ENCODE assay signal across 8 mouse cellular contexts in the genomic region with DNA sequence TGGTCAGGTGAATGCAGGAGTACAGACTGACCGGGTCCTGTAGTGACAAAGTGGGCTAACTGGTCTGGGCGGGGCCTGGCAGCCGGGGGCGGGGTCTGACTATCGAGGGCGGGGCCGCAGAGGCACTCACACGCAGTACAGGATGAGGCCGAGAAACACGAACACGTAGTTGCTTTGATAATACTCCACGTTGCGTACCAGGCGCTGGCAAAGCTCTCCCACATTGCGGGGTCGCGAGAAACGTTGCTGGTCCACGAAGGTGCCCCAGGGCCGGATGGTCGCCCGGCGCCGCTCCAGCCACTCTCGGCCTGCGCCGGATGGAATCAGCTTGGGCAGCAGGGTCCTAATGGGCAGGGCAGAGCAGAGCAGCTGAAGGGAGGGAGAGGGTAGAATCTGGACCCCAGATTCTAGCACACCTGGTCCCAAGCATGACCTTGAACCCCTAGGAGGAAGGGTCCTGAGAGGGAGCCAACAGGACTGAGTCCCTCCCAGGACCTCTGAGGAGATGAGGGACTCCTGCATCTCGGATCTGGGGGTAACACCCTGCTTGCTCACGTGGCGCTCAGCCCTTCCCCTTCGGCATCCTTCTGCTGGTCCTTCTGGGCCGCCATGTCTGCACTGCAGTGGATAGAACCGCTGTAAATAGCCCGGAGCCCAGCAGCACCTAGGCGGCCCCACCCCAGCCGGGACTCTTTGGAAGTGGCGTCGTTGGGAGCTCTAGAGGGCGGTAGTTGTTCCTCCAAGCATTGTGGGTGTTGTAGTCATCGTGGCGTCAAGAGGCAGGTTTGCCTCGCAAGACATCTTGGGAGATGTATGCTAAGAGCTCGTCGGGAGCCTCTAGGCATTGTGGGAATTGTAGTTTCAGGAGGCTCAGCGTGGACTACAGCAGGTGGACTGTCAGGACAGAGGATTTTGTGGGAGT. TPM values are rescaled to one million over a fixed set of nuclear protein-coding genes. Genes with fewer than 3 reads are reported as not detected.
DNase-seq lines count a peak whose midpoint lies in the region; ATAC-seq lines count a peak whose summit lies in the region.

Gene Rabac1 (minus strand): TSS at position 783 of the 922 bp plus-strand sequence.

- H3K4me2 ChIP-seq in heart, embryonic 13.5 days, result peak within 1 kb of the TSS; percentile 71
- H3K4me2 ChIP-seq in liver, embryonic 12.5 days, result peak within 1 kb of the TSS; percentile 99
- peak within 1 kb of the TSS; percentile 91 for H3K4me2 ChIP-seq in stomach, embryonic 15.5 days

- peak within 1 kb of the TSS; percentile 82 for H3K4me3 ChIP-seq in brown adipose tissue, adult 24 weeks (ENCODE audit: insufficient read depth, low read depth, low read length)
- H3K4me3 ChIP-seq in heart, embryonic 13.5 days, result peak within 1 kb of the TSS; percentile 70
- peak within 1 kb of the TSS; percentile 83 for H3K4me3 ChIP-seq in liver, embryonic 12.5 days
- peak within 1 kb of the TSS; percentile 78 for H3K4me3 ChIP-seq in stomach, embryonic 15.5 days (replicated peaks)

- H3K4me1 ChIP-seq in brown adipose tissue, adult 24 weeks (ENCODE audit: control insufficient read depth, insufficient read depth, insufficient read length, low read length), result no peaks in the 10 kb centered on the region
- H3K4me1 ChIP-seq in heart, embryonic 13.5 days, result peaks cover 10% of the 10 kb centered on the region
- peaks cover 21% of the 10 kb centered on the region for H3K4me1 ChIP-seq in liver, embryonic 12.5 days
- H3K4me1 ChIP-seq in stomach, embryonic 15.5 days, result peaks cover 6% of the 10 kb centered on the region; the same call in 1 of the 2 replicates

- H3K27ac ChIP-seq in brown adipose tissue, adult 24 weeks (replicated peaks; ENCODE audit: low read depth, low read length), result peak within 1 kb of the TSS; percentile 73
- peak within 1 kb of the TSS; percentile 82 for H3K27ac ChIP-seq in heart, embryonic 13.5 days (replicated peaks)
- H3K27ac ChIP-seq in liver, embryonic 12.5 days, result peak within 1 kb of the TSS; percentile 89
- H3K27ac ChIP-seq in stomach, embryonic 15.5 days, result peak within 1 kb of the TSS; percentile 84

- peak; percentile 95 for DNase-seq in CD4-positive, CD25-positive, alpha-beta regulatory T cell, adult 2 months (ENCODE audit: low read depth, low spot score)
- DNase-seq in fat pad, adult 2 months (ENCODE audit: extremely low read depth, low read depth, low spot score), result peak; percentile 76
- peak; percentile 93 for DNase-seq in kidney, postnatal 10 days
- DNase-seq in natural killer cell, adult 2 months (ENCODE audit: low spot score in 2 of 2), result peak; percentile 82 to 83

- peak within 1 kb of the TSS; percentile 85 for H3K9ac ChIP-seq in heart, embryonic 13.5 days
- peak within 1 kb of the TSS; percentile 81 for H3K9ac ChIP-seq in liver, embryonic 12.5 days
- peak within 1 kb of the TSS; percentile 82 for H3K9ac ChIP-seq in stomach, embryonic 15.5 days

- peaks cover 14% of the 10 kb centered on the region for H3K36me3 ChIP-seq in heart, embryonic 13.5 days
- peaks cover 11% of the 10 kb centered on the region; the same call in 1 of the 2 replicates for H3K36me3 ChIP-seq in liver, embryonic 12.5 days
- no peaks in the 10 kb centered on the region for H3K36me3 ChIP-seq in stomach, embryonic 15.5 days

- WGBS in heart, embryonic 13.5 days, result under 1% methylated on average over 45 of the region's 45 CpGs
- under 1% methylated on average over 45 of the region's 45 CpGs for WGBS in liver, embryonic 12.5 days (ENCODE audit: insufficient replicate concordance)
- WGBS in stomach, embryonic 15.5 days, result under 1% methylated on average over 45 of the region's 45 CpGs

- H3K27me3 ChIP-seq in heart, embryonic 13.5 days (replicated peaks), result no peaks in the 10 kb centered on the region
- no peaks in the 10 kb centered on the region for H3K27me3 ChIP-seq in liver, embryonic 12.5 days (replicated peaks)
- no peaks in the 10 kb centered on the region for H3K27me3 ChIP-seq in stomach, embryonic 15.5 days (replicated peaks)

- H3K9me3 ChIP-seq in heart, embryonic 13.5 days, result no peaks in the 10 kb centered on the region
- H3K9me3 ChIP-seq in liver, embryonic 12.5 days (replicated peaks), result no peaks in the 10 kb centered on the region
- H3K9me3 ChIP-seq in stomach, embryonic 15.5 days, result no peaks in the 10 kb centered on the region

- ATAC-seq in heart, embryonic 13.5 days (ENCODE audit: extremely low read depth, insufficient number of reproducible peaks, low FRiP score, low TSS enrichment), result peak; percentile 89
- peak; percentile 92 for ATAC-seq in liver, embryonic 12.5 days
- ATAC-seq in stomach, embryonic 15.5 days (ENCODE audit: insufficient read depth, low FRiP score, low read depth), result peak; percentile 93

RNA-seq across cellular contexts. Expression of gene Rabac1, which starts in this region (rescaled TPM):
- 236 and 245 TPM in 2 replicates for polyA plus RNA-seq in brown adipose tissue, adult 24 weeks (2012; ENCODE audit: insufficient read depth, insufficient read length, missing spikeins)
- 185 and 197 TPM in 2 replicates for polyA plus RNA-seq in heart, embryonic 13.5 days (2015; fragmentation: Nextera tagmentation; extraction: Ambion mirVana)
- 63.4 and 67.4 TPM in 2 replicates for polyA plus RNA-seq in liver, embryonic 12.5 days (2016; fragmentation: Nextera tagmentation; extraction: Ambion mirVana)
- polyA plus RNA-seq in stomach, embryonic 15.5 days (2015; fragmentation: Nextera tagmentation; extraction: Ambion mirVana), result 172 and 217 TPM in 2 replicates

Comparison
In these comparisons a context has a peak if more than half of its experiments do, and no peak if none do; other contexts are left out.
1. Peak in every context shown above with its lines: DNase-seq, ATAC-seq, H3K4me3 ChIP-seq and H3K27ac ChIP-seq.